Mouse (Mus musculus) midbrain, embryonic 15.5 days (tissue): Measurements from ENCODE around the gene Ak4. TPM values are rescaled to one million over a fixed set of nuclear protein-coding genes. Genes with fewer than 3 reads are reported as not detected.

Source experiments
- ATAC-seq: fragments of 200-750 bp; cut with Nextera tagmentation; replicated peaks from 2 replicates; pipeline ENCODE4 v1.8.0; 2017; ENCODE audit warnings: moderate TSS enrichment
- H3K27ac ChIP-seq: fragments of 300-500 bp; sonication (generic); 2 replicates; pipeline ENCODE4 v1.5.1; 2015; ENCODE audit warnings: mild to moderate bottlenecking, inconsistent platforms
- H3K27me3 ChIP-seq: fragments of 300-500 bp; sonication (generic); replicated peaks from 2 replicates; pipeline ENCODE4 v1.6.1; 2015; ENCODE audit warnings: inconsistent platforms
- H3K36me3 ChIP-seq: fragments of 300-500 bp; sonication (generic); replicated peaks from 2 replicates; pipeline ENCODE4 v1.6.1; 2015; ENCODE audit warnings: inconsistent platforms
- H3K4me1 ChIP-seq: fragments of 300-500 bp; sonication (generic); 2 replicates; pipeline ENCODE4 v1.6.1; 2015; ENCODE audit warnings: inconsistent platforms
- H3K4me2 ChIP-seq: fragments of 300-500 bp; sonication (generic); 2 replicates; pipeline ENCODE4 v1.6.1; 2015; ENCODE audit warnings: inconsistent platforms, mild to moderate bottlenecking, moderate library complexity
- H3K4me3 ChIP-seq: fragments of 300-500 bp; sonication (generic); 2 replicates; pipeline ENCODE4 v1.5.1; 2015; ENCODE audit warnings: mild to moderate bottlenecking, inconsistent platforms
- H3K9ac ChIP-seq: fragments of 300-500 bp; sonication (generic); 2 replicates; pipeline ENCODE4 v1.6.1; 2015; ENCODE audit warnings: mild to moderate bottlenecking, inconsistent platforms
- H3K9me3 ChIP-seq: fragments of 300-500 bp; sonication (generic); 2 replicates; pipeline ENCODE4 v1.6.1; 2016; ENCODE audit warnings: inconsistent platforms
- WGBS: fragments of 180-500 bp; shearing (Covaris S2); methylation state at CpG from one replicate; pipeline ENCODE4 v1.1.7; 2015; ENCODE audit warnings: mixed read lengths; 5-methylcytosine and 5-hydroxymethylcytosine counted together
- polyA plus RNA-seq: library from polyadenylated mRNA; unstranded; fragments of >200 nt; fragmentation: Nextera tagmentation; extraction: Ambion mirVana; gene quantifications from 2 replicates; pipeline ENCODE4 v1.2.1, GENCODE M21; 2015

The Ak4 gene
- polyA plus RNA-seq, 1 experiment from 2014 or later: 8.1 TPM

DNA sequence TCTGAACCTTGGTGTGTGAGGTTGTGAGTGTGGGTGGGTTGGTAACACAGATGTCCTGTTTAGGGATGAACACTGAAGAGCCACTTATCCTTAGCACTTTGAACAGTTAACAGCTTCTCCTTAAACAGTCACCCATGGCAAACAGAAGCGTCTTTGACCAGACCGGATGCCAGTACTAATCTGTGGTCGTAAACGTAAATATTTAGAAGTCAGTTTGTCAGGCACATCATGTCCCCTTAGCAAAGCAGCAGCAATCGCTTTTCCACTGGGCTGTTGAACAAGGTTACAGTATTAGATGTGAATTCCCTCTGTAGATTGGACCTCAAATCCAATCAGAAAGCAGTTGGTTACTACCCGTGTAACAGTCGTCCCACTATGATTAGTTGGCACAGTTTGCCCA lies 30.3 kb downstream of the Ak4 start:
- ATAC-seq: no peak
- H3K4me3 ChIP-seq: no peak overlapping the region
- H3K36me3 ChIP-seq: no peaks in the 10 kb centered on the region
- no peak overlapping the region for H3K9ac ChIP-seq
- WGBS: 92% methylated on average over 7 of the region's 7 CpGs
- H3K4me1 ChIP-seq: no peaks in the 10 kb centered on the region
- H3K4me2 ChIP-seq: no peak overlapping the region
- no peaks in the 10 kb centered on the region for H3K27me3 ChIP-seq
- no peaks in the 10 kb centered on the region for H3K9me3 ChIP-seq
- H3K27ac ChIP-seq: no peak overlapping the region

- no peak for ATAC-seq
- Histone ChIP-seq H3K27me3 (no peaks in the 10 kb centered on the region), H3K4me3 (no peak overlapping the region), H3K9ac (no peak overlapping the region), H3K36me3 (no peaks in the 10 kb centered on the region), H3K4me2 (no peak overlapping the region), H3K27ac (no peak overlapping the region), H3K9me3 (no peaks in the 10 kb centered on the region), H3K4me1 (no peaks in the 10 kb centered on the region)
- 88% methylated on average over 20 of the region's 20 CpGs for WGBS
Measured at GRCm38 (mm10) chr4:101450150-101450780, 31.2 kb downstream of the Ak4 start.

DNA sequence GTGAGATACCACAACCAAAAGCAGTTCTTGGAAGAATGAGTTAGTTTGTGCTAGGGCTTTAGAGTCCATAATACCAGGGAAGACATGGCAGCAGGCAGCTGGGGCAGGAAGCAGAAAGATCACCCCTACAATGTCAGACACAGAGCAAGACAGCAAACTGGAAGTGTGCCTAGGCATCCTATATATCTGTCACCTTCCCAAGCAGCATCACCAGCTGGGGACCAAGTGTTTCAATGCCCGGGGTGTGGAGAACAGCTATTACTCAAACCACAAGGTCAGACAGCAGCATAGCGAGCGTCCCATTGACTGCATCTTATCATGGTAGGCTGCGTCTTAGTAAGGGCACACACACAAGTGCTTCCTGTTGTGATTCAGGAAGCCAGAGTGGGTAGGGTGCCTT lies 32.0 kb downstream of the Ak4 start:
- no peak overlapping the region for H3K9ac ChIP-seq
- H3K4me1 ChIP-seq: no peaks in the 10 kb centered on the region
- WGBS: 83% methylated on average over 4 of the region's 4 CpGs
- no peaks in the 10 kb centered on the region for H3K36me3 ChIP-seq
- H3K4me2 ChIP-seq: no peak overlapping the region
- no peak overlapping the region for H3K4me3 ChIP-seq
- no peaks in the 10 kb centered on the region for H3K9me3 ChIP-seq
- H3K27me3 ChIP-seq: no peaks in the 10 kb centered on the region
- H3K27ac ChIP-seq: no peak overlapping the region
- no peak for ATAC-seq

- H3K27me3 ChIP-seq: no peaks in the 10 kb centered on the region
- no peak overlapping the region for H3K27ac ChIP-seq
- H3K36me3 ChIP-seq: no peaks in the 10 kb centered on the region
- no peak overlapping the region for H3K9ac ChIP-seq
- ATAC-seq: no peak
- no peaks in the 10 kb centered on the region for H3K4me1 ChIP-seq
- 93% methylated on average over 9 of the region's 9 CpGs for WGBS
- no peaks in the 10 kb centered on the region for H3K9me3 ChIP-seq
- H3K4me3 ChIP-seq: no peak overlapping the region
- no peak overlapping the region for H3K4me2 ChIP-seq
Measured at GRCm38 (mm10) chr4:101452829-101453228, 33.8 kb downstream of the Ak4 start.

- Histone ChIP-seq H3K4me2 (no peak overlapping the region), H3K4me1 (no peaks in the 10 kb centered on the region), H3K36me3 (no peaks in the 10 kb centered on the region), H3K9ac (no peak overlapping the region), H3K4me3 (no peak overlapping the region), H3K27me3 (no peaks in the 10 kb centered on the region), H3K27ac (no peak overlapping the region), H3K9me3 (no peaks in the 10 kb centered on the region)
- WGBS: 91% methylated on average over 8 of the region's 8 CpGs
- ATAC-seq: no peak
Measured at GRCm38 (mm10) chr4:101457176-101457575, 38.1 kb downstream of the Ak4 start.

DNA sequence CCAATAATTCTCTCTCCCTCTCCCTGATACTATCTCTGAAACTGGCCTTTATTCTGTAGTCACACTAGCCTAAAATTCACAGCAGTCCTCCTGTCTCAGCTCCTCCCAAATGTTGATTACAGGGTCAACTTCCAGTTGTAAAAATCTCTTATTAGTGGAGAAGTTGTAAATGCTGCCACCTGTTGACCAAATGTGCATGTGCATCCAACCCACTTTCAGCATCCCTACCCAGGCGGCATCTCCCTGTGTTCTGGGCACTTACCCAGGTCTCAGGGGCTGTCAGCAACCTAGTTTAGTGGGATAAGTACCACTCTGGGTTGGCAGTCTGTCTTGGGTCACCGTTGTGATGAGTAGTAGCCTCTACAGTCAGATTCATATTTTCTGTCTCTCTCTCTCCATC lies 39.3 kb downstream of the Ak4 start:
- Histone ChIP-seq H3K4me1 (no peaks in the 10 kb centered on the region), H3K4me2 (no peak overlapping the region), H3K27ac (no peak overlapping the region), H3K9me3 (no peaks in the 10 kb centered on the region), H3K4me3 (no peak overlapping the region), H3K36me3 (no peaks in the 10 kb centered on the region), H3K9ac (no peak overlapping the region), H3K27me3 (no peaks in the 10 kb centered on the region)
- ATAC-seq: no peak
- 47% methylated on average over 2 of the region's 2 CpGs for WGBS

DNA sequence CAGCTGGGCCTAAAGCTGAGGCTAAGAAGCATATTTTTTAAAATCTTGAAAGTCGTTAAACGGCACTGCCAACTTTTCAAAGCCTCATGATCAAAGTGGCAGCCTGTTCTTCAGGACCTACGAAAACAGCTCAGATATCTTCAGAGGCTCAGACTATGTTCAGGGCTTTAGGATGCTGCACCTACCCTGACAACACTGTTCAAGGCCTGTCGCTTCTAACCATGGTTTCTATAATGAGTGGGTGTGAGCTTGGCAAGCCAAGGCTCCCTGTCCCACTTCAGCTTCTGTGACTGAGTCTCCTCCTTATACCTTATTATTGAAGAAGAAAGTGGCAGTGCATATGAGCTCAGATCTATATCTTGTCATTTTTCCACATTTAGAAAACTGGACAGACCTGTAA lies 40.3 kb downstream of the Ak4 start:
- no peaks in the 10 kb centered on the region for H3K36me3 ChIP-seq
- H3K4me1 ChIP-seq: no peaks in the 10 kb centered on the region
- no peak overlapping the region for H3K4me2 ChIP-seq
- H3K4me3 ChIP-seq: no peak overlapping the region
- ATAC-seq: no peak
- no peak overlapping the region for H3K9ac ChIP-seq
- no peak overlapping the region for H3K27ac ChIP-seq
- H3K9me3 ChIP-seq: no peaks in the 10 kb centered on the region
- WGBS: 88% methylated on average over 4 of the region's 4 CpGs
- H3K27me3 ChIP-seq: no peaks in the 10 kb centered on the region

- WGBS: 85% methylated on average over 1 of the region's 1 CpGs
Measured at GRCm38 (mm10) chr4:101460114-101460513, 41.0 kb downstream of the Ak4 start.

DNA sequence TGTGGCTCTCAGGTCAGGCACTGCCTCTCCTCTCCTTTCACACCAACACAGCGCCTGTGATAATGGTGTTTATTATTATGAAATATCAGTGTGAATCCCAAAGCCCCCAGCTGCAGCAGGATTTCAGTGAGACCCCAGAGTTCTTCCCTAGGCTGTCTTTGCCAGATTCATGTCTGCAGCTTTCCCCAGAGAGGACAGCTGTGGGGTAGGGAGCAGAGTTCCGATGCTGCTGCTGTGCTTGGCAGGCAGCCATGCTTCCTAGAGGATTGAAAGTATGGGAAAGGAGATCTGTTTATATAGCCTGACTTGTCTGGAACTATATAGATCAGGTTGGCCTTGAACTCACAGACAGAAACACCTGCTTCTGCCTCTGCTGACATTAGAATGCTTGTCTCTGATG lies 43.0 kb downstream of the Ak4 start:
- no peak overlapping the region for H3K27ac ChIP-seq

More at GRCm38 (mm10) chr4:101460114-101460513, 41.0 kb downstream of the Ak4 start:
- Histone ChIP-seq H3K27ac (no peak overlapping the region), H3K36me3 (no peaks in the 10 kb centered on the region), H3K4me3 (no peak overlapping the region), H3K9ac (no peak overlapping the region), H3K4me1 (no peaks in the 10 kb centered on the region), H3K9me3 (no peaks in the 10 kb centered on the region), H3K27me3 (no peaks in the 10 kb centered on the region), H3K4me2 (no peak overlapping the region)
- ATAC-seq: no peak

DNA sequence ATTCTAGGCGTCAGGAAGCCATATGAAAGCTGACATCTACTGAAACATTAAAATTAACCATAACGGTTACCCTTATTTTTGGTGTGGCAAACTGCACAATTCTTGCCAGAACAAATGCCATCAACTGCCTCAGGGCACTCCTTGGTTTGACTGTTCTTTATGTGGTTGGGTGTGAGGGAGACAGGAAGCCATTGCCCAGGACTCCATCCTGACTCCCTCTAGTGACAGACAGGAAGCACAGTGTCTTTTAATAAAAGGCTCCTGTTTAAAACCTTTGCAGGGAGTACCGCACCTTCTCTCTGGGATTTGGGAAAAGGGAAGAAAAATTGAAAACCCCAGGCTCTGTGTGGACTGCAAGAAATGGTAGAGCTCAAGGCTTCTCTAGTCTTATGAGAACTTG lies 47.2 kb downstream of the Ak4 start:
- Histone ChIP-seq H3K4me1 (no peaks in the 10 kb centered on the region), H3K9me3 (no peaks in the 10 kb centered on the region), H3K9ac (no peak overlapping the region), H3K36me3 (no peaks in the 10 kb centered on the region), H3K27me3 (no peaks in the 10 kb centered on the region), H3K27ac (no peak overlapping the region), H3K4me3 (no peak overlapping the region), H3K4me2 (no peak overlapping the region)
- ATAC-seq: no peak
- WGBS: 91% methylated on average over 3 of the region's 3 CpGs

More for the DNA sequence above, 43.0 kb downstream of the Ak4 start:
- Histone ChIP-seq H3K36me3 (no peaks in the 10 kb centered on the region), H3K4me2 (no peak overlapping the region), H3K27me3 (no peaks in the 10 kb centered on the region), H3K4me1 (no peaks in the 10 kb centered on the region), H3K9ac (no peak overlapping the region), H3K9me3 (no peaks in the 10 kb centered on the region), H3K4me3 (no peak overlapping the region)
- WGBS: 89% methylated on average over 2 of the region's 2 CpGs
- ATAC-seq: no peak

- no peaks in the 10 kb centered on the region for H3K27me3 ChIP-seq
- H3K4me2 ChIP-seq: no peak overlapping the region
- no peak overlapping the region for H3K4me3 ChIP-seq
- no peaks in the 10 kb centered on the region for H3K9me3 ChIP-seq
- no peaks in the 10 kb centered on the region for H3K4me1 ChIP-seq
- H3K27ac ChIP-seq: no peak overlapping the region
- 84% methylated on average over 5 of the region's 5 CpGs for WGBS
- H3K36me3 ChIP-seq: no peaks in the 10 kb centered on the region
- no peak overlapping the region for H3K9ac ChIP-seq
- ATAC-seq: no peak
Measured at GRCm38 (mm10) chr4:101469242-101469641, 50.2 kb downstream of the Ak4 start.

- Histone ChIP-seq H3K36me3 (no peaks in the 10 kb centered on the region), H3K27ac (no peak overlapping the region), H3K4me1 (no peaks in the 10 kb centered on the region), H3K9ac (no peak overlapping the region), H3K4me3 (no peak overlapping the region), H3K27me3 (no peaks in the 10 kb centered on the region), H3K4me2 (no peak overlapping the region), H3K9me3 (no peaks in the 10 kb centered on the region; the same call in 1 of the 2 replicates)
- ATAC-seq: no peak
- WGBS: 64% methylated on average over 5 of the region's 5 CpGs
Measured at GRCm38 (mm10) chr4:101470543-101470942, 51.5 kb downstream of the Ak4 start.

GRCm38 (mm10) chr4:101472767-101473166 lies 53.7 kb downstream of the Ak4 start:
- no peak overlapping the region for H3K9ac ChIP-seq
- no peaks in the 10 kb centered on the region for H3K27me3 ChIP-seq
- H3K4me3 ChIP-seq: no peak overlapping the region
- ATAC-seq: no peak
- no peaks in the 10 kb centered on the region for H3K4me1 ChIP-seq
- no peak overlapping the region for H3K27ac ChIP-seq
- no peaks in the 10 kb centered on the region; the same call in 1 of the 2 replicates for H3K9me3 ChIP-seq
- 94% methylated on average over 3 of the region's 3 CpGs for WGBS
- H3K36me3 ChIP-seq: no peaks in the 10 kb centered on the region
- no peak overlapping the region for H3K4me2 ChIP-seq
